Mouse (Mus musculus): ENCODE data around the gene Hoxd4.

DNA sequence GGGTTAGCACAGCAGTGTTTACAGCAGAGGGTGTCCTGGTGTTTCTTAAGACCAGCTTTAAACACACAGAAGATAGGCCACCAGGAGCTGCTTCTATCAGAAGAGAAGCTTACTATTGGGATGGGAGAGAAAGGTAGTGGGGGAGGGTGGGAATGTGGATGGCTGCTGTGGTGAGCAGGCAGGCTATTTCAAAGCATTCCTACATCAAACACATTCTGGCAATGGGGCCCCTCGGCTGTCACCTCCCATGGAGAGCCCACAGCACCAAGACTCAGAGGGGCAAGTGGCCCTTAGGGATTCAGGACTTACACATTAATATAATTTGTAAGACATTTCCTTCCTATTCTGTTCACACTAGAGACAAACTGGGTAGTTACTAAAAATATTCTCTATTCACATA lies 48.4 kb downstream of the Hoxd4 start:
- TF ChIP-seq POLR2A (IDR thresholded peaks at IDR 0.05; ENCODE audit: borderline replicate concordance, extremely low read depth, insufficient read depth, insufficient read length, poor library complexity, severe bottlenecking) (no peak), CTCF (IDR thresholded peaks at IDR 0.05; ENCODE audit: borderline replicate concordance, extremely low read depth, insufficient read depth, insufficient read length) (no peak)

Measured in brain, embryonic 14.5 days (tissue).